Mouse (Mus musculus) frontal cortex, postnatal 10 days (tissue): ENCODE measurements at regions not wholly inside any gene's neighbourhood (a gene's known extent, or its start where the extent isn't known, plus 50 kb on each side); places are given as distances from the start of the nearest gene placed in this dataset.

Experiments used
- DNase-seq, 2 experiments: peaks; one replicate each; pipeline ENCODE4 v3.0.0; 2022; ENCODE audit warnings: low spot score in 2 of 2, mixed read lengths in 1 of 2

DNA sequence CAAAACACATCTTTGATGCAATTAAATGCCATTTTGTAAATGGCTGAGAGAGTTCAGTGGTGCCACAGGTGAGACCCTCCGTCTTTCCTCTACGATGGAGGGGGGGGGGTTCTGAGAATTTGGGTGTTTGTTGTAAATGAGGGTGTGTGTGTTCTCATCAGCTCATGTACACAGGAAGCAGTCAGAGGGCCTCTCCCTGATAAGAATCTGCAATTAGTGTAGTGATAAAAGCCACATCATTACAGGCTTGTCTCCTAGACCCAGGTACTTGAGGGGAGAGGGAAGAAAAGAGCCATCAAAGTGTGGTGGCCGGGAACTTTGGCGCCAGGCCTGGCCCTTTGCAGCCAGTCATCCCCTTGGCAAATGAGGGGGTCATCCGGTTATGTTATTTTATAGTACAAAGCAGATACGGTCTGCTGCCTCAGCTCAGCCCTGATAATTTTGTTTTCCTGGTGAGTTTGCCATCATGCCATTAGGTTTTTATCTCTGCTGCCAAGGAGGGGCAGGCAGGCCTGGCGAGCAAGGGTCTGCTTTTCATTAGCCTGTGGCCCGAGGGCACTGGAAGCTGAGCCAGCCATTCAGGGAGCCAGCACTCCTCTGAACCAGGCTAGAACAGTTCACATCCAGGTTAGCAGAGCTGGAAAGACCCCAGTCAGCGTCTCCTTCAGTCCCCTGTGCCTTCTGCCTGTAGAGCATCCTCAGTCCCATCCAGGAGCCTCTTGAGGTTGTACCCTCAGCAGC, 59.7 kb downstream of the H2al1j start:
- DNase-seq: no peak

DNA sequence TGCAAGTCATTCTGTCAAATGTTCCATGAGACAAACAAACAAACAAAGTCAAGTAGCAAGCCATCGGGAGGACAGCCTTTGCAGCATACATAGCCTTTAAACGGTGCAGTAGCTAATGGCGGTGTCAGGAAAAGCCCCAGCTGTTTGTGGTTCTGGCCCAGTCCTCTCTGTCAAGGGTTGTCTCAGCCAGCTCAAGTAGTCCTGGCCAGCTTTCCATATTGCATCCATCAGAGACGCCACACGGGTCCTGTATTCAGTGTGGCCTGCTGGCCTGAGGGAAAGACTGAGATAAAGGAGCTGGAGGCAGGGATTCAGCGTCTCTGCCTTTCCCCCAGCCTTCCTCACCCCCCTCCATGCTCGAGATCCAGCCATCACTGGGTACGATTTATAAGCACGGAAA, 61.2 kb downstream of the H2al1j start:
- DNase-seq: no peak

DNA sequence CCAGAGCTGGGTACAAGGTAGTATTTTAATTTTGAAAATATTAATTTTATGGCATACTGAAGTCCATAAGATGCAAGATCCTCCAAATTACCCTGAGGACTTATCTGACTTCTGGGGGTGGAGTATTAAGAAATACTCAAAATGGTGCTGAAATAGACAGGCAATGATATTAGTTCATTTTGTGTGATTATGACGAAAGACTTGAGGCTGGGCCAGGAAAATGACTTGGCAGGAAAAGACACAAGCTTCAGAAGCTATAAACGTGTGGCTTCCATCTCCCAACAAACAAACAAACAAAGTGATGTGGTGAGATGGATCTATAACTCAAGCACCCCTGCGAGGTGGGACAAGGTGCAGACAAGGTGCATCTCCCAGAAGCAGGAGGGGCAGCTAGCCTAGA, 72.8 kb downstream of the H2al1j start:
- no peak for DNase-seq

DNA sequence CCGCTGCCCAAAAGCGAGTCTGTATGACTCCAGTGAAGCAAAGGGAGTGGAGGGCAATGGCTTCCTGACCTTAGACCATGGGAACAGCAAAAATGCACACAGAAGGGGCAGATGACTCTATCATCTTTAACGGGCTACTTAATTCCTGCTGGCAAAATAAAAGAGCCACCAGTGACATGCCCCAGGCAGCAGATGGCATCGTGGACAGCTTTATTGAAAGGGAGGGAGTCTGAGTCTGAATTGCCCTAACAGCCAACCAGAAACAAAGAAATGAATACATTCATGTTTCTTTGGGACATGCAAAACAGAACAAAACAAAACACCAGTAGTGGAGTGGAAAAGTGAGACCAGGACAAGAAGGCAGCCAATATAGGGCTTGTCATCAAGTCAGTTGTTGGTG, 76.7 kb downstream of the H2al1j start:
- no peak for DNase-seq

DNA sequence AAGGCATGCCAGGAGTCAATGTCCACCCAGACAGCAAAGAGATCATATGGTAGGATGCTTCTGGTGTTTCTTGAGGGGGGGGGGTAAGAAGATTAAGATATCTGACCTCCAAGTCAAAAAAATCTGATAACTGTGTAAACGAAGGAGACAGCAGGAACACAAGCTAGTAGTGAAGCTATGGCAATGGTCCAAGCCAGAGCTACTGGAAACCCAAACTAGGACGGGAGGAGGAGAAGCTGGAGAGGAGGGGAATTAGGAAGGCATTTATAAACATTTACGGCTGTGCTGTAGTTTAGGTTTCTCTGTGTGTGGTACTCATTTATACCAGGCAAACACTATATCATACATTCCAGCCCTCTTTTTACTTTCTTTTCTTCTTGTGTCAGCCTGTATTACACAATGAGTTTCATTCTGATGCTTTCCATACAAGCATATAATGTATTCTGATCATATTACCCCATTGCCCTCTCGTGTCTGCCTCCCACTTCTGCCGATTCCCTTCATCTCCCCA, 84.7 kb downstream of the H2al1j start:
- DNase-seq: no peak

DNA sequence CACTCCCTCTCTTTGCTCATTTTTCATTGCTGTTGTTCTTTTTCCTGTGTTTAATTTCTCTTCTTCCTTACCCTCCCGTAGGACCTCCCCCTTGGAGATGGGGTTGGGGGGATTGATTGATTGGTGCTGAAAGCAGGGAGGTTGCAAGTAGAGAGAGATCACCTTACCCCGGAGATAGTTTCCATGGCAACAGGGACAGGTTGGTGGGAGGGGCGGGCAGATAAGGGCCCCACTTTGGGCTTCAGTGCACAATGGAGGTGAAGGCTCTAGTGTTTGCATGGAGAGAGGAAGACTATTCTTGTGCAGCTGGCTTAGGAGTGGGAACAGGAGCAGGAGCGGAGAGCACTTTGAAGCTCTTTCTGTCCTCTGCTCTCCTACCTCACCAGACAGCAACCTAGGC, 88.0 kb downstream of the H2al1j start:
- DNase-seq: no peak

DNA sequence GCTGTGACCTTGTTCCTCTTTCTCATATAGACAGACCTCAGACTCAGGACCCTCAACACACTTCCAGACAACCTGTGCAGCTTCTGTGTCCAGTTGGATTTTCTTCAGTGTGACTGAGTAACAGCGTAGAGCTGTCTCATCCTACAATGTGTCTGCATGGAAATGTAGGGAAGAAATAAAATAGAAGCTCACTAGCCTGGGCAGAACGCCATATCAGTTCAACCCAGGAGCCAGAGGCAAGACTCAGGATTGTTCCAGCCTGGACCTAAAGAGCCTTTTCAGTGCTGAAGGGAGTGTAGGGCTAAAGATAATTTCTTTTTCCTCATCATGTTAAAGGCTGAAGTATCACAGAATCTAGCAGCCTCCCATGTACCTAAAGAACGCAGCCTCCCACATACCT, 88.9 kb downstream of the H2al1j start:
- no peak for DNase-seq

DNA sequence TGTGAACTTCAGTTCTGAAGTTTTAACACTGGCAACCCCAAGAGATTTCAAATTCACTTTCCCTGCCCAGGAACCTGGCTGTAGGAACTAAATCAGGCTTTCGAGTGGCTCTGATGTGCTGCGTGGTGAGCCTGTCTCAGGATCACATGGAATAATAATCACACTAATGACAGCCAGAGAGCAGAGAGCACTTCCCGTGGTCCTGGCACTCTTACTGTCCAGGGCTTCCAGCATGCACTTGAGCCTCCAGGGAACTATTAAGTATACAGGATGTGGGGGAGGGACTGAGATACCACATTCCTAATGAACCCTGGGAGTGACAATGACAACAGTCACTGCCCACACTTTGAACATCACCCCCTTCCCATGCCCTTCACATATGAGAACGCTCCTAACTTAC, 90.2 kb downstream of the H2al1j start:
- DNase-seq: no peak

DNA sequence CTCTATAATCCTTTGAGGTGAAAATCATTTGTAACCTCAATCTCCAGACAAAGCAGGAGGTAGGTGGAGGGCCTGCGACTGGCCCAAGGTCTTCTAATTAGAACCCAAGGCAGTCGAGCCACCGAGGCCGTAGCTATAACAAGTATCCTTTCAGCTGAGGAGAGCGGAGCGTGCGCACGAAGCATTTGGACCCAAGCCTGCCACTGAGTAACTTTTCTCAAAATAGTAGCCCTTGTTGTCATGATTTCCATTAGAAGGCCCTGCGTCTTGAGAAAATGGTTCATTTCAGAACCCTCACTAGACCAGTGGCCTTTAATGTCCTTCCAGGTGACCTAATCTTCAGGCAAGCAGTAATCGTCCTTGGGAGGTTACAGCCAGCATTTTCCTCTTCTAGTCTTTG, 90.6 kb downstream of the H2al1j start:
- no peak for DNase-seq

DNA sequence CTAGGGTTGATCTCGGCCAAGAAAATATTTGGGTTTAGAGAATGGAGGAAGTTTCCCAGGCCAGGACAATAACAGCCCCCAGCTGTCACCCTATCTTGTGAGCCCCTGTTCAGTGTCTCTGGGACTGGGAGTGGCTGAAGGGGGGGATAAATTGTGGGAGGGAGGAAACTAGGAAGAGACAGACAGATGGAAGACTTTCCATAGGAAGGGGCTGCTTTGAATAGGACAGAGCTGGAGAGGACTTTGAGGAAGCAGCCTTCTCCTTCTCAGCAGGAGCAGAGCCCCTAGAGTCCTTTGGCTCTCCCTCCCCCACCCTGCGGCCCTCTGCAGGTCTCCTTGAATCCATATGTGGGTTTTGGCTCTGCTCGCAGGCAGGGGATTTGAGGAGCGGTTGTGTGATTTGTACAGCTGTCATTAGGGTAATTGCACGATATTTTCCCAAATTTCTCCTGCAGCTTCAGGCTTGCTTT, 91.6 kb downstream of the H2al1j start:
- no peak for DNase-seq

DNA sequence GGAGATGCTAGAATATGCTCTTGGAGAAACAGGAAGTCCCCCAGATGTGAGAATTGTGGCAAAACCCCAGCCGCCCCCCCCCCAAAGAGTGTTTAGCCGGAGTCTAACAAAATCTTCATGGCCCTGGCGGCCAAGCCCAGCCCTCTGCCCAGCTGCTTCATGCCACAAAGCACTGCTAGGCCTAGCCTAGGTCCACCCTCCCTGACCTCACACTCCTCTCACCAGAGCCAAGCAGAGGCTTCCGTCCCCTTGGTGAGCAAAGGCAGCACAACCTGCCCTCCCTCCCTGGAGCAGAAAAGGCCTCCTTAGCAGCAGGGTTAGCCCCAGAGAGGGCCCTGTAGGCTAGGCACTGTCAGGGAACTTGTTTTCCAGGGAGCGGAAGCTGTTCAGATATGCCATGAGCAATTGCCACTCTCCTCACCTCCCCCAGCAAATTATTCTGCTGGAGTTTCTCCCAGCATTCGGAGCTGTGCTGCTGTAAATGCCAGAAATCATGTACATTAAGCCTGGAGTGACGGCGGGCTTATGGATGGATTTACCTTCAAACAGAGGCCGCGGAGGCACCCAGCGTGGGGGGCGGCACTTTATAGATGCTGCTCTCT, 104.9 kb downstream of the H2al1j start:
- no peak for DNase-seq

DNA sequence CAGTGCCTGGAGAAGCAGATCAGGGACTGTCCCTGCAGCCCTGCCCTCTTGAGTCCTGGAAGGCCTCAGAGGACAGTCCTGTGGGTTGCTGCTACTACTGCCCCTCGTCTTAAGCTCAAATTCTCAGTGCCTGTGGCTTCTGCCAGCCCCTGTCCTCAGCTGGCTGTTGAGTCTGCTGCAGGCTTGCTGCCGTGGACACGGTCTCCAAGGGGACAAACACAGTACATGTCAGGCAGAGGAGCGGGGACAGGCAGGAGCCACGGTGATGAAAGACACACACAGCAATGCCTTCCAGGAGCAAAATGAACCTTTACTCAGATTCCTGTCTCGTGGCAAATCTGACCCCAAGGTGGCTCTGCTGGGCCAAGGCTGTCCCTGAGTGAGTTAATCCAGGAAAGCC, 107.7 kb downstream of the H2al1j start:
- no peak for DNase-seq

DNA sequence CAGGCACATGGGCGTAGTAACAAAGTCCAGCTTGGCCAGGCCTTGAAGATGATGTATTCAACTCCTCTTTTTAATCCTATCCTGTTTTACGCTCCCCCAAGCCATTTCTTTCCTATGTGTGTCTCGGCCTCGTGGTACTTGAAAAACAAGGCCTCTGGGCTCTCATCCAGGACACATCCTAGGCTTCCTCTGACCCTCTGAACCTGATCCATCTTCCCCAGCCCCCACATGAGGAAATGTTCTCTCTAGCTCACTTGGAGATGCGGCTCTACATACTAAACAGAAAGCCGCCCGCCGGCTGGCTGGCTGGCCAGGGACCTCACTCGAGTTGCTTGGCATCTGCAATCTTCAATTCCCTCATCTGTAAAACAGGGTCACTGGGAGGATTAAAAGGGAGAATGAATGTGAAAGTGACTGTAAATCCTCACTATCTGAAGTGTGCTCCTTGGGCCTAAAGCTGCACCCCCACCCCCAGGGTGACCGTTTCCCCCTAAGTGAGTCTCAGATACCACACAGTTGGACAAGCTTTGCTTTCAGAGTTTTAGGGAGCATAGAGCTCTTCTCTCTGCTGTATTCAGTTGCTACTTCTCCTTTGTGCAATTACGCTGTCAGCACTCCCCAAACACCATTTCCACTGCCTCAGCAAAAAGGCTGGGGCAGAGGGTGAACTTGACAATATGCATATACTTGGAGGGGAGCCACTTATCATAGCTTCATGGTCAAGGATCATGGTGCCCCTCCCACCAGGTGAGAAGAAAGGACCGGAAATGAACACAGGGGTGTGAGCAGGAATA, 109.7 kb downstream of the H2al1j start:
- DNase-seq: peak; percentile 18 to 27

DNA sequence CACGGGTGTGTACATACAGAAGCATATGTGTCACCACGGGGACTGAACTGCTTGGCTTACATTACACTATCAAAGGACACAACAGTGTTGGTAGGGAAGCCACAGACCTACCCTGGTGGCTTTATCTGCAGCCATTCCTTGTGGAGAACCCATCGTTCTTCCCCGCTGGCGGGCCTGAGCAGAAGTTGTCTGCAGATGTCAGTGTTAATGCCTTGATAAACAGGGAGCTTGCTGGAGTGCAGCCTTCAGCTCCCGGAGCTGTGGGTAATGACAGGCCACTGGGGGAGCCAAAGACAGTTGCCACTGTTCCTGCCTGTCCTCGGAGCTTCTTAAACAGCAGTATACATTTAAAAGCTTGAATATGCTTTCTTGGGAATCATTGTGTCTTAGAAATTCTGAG, 115.9 kb downstream of the H2al1j start:
- no peak for DNase-seq

DNA sequence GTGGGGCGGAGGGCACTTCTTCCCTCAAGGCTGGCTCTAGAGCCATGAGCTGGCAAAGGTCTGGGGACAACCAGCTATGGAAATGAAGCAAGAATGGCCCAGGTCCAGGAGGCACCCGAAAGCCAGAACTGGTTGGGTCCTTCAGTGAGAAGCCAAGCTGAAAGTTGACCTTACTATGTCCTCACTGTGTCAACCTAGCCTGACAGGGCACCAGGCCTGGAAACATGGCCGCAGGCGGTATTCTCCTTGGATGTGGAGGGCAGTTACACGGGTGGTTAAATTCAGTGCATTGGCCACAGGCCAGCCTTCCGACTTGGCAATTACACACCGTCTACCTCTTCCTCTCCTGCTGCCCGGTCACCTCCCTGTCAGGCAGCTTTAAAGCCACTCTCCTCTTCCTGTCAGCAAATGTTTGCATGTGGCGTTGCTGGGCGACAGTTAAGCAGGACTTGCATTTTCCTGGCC, 116.7 kb downstream of the H2al1j start:
- no peak for DNase-seq

DNA sequence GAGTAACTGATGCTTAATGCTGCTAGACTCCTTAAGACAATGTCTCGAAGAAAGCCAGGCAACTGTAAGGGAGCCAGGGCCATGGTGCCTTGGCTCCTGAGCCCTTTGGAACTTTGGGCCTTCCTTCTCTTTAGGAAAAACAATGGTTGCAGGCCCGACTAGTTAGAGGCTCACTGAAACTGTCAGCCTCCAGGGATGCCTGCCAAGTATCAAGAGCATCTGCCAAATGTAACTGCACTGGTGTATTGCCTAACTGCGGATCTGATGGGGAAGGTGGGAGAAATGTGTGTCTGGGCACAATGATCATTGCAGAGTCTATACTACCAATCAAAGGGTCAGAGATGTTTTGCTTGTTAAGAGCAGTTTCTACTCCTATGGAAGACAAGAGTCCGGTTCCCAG, 121.1 kb downstream of the H2al1j start:
- DNase-seq: no peak

DNA sequence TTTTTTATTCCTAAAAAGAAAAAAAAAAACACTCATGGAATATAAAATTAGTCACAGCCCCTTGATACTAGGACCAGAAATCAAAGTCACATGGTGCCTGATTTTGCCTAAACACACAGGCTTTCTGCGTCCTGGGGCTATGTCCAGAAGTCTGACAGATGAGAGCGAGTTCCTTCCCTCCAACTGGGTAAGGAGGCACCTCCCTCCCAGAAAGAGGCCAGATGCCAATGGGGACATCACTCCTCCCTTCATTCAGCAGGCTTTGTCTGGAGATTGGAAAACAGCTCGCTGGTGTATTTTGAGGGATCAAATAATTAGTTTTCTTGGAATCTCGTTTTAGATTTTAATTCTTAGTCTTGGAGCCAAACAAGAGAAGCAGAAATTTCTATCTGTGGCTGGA, 130.9 kb downstream of the H2al1j start:
- DNase-seq: no peak

DNA sequence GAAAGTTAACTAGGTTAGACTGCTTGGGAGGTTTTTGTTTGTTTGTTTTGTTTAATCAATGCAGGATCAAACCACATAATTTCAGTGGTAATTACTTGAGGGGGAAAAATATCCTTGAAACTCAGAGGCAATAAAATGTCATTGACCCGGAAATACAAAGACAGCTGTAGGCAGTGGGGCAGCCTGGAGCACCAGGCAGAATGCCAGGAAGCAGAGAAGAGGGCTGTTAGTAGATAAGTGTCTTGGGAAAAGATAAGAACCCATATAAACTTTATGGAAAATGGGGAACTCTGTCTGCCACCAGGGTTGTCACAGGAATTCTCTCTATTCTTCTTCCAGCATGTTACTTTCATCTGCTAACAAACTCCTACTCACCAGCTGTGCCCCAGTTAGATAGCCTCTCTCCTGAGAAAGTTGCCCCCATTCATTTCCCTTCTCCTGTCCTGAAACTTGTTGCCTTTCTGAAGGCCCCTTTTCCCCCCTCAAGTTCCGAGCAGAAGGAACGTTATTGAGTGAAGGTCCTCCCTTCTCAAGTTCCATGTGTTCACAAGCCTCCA, 136.4 kb downstream of the H2al1j start:
- DNase-seq: no peak

DNA sequence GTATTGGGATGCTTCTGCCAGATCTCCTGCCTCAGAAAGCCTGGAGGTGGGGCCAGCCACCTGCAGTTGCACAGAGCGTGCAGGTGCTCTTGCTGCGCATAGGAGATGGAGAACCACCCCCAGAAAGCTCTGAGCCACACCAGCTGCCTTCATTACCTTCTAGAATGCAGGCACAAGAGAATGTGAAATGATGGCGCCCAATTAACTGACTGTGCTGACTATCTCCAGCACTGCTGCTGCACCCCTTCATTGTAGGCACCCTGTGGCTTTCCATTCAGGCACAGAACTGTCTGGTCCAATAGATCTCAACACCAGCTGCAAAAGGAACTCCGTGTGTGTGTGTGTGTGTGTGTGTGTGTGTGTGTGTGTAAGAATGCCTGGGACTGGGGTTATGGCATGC, 138.6 kb downstream of the H2al1j start:
- DNase-seq: no peak

DNA sequence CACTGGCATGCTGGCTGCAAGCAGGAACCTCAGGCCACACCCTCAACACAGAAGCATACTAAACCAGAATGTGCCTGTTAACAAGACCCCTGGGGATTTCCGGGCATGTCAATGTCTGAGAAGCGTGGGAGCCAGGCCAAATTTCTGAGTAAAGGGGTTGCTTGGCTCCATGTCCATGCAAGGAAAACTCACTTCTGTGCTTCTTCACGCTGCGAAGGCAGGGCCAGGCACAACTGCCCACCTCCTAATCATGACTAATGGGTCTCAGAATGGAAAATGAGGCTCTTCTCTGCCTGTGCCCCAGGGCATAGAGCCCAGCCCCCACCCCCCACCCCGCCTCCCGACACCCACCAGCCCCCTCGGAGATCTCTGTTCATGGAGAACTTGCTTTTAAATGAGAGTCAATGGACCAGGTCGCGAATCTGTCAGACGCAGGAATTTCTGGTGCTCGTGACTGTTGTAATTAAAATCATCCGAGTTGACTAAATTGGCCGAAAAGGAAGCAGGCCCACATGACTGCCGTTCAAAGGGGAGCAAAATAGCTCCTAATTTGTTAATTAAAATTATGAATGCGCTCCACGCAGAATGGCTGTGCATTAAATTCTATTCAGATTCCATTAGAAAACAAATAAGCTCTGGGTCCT, 152.2 kb downstream of the H2al1j start:
- no peak for DNase-seq

DNA sequence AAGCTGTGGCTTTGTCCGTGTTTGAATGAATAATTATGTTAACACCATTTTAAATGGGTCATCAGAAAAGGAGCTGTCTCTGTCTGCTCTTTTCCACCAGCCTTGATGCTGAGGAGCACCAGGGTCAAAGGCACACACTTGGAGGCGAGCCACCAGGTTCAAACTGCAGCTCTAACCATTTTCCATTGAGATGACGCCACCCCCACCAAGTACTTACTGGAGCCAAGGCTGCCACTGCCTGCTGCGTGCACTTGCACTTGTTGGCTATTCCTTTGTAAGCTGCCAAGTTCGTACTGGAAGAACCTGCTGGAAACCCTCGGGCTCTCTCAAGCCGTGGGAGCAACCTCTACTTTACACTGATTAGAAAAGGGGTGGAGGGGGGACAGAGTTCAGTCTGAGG, 154.5 kb downstream of the H2al1j start:
- DNase-seq: no peak

DNA sequence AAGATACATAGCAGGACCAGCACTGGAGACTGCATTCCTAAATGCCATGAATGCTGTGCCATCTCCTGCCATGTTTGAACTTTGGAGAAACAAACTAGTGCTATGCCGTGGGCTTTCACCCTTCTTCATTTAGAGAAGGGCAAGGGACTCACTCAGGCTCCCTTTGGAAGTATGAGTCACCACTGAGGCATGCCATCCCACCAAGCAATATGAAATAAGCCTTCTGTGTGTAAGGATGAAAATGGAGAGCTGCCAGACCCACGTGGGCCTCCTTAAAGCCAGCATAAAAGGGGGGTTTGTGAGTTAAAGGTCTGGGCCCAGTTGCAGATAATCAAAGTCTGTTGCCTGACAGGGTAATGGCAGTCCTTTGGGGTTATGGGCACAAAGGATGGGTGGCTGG, 159.0 kb downstream of the H2al1j start:
- no peak for DNase-seq
